Mouse (Mus musculus) testis, adult 2 months (tissue): ENCODE data around the gene Ift43.

ENCODE experiments used
- CTCF ChIP-seq: fragments of 200-500 bp; IDR thresholded peaks from 2 replicates; pipeline ENCODE4 v1.5.1; 2012; ENCODE audit warnings: low read depth, mild to moderate bottlenecking, inconsistent platforms, low read length, moderate library complexity; ENCODE audit not compliant: control insufficient read depth, insufficient read depth, insufficient replicate concordance
- POLR2A ChIP-seq: fragments of 200-500 bp; IDR thresholded peaks from 2 replicates; pipeline ENCODE4 v1.6.1; 2012; ENCODE audit warnings: low read depth, mild to moderate bottlenecking, inconsistent platforms, low read length, moderate library complexity; ENCODE audit not compliant: control insufficient read depth

- no peak for TF ChIP-seq CTCF
- TF ChIP-seq POLR2A = no peak
These were observed 86.4 kb downstream of the Ift43 start for GRCm38 (mm10) chr12:86168712-86169111.
